Mouse (Mus musculus) liver, postnatal 0 days (tissue): ENCODE results near the gene 4930451I11Rik.

Experiments used
- CTCF ChIP-seq: sonication (generic); IDR thresholded peaks from 2 replicates; pipeline ENCODE4 v1.5.1; 2016; ENCODE audit warnings: antibody characterized with exemption, low read depth
- EP300 ChIP-seq: IDR thresholded peaks from 2 replicates; pipeline ENCODE4 v1.6.1; 2016; ENCODE audit warnings: antibody characterized with exemption, low read depth, mild to moderate bottlenecking

GRCm38 (mm10) chr7:126789141-126789540, 42.3 kb downstream of the 4930451I11Rik start:
- TF ChIP-seq EP300: no peak
- TF ChIP-seq CTCF: no peak
